Mouse (Mus musculus) lung, postnatal 36 days (tissue): ENCODE measurements around the gene Gfra1.

Source experiments
- DNase-seq: peaks from one replicate; pipeline ENCODE4 v3.0.0; 2022; ENCODE audit warnings: mixed read lengths

Gfra1 gene

DNA sequence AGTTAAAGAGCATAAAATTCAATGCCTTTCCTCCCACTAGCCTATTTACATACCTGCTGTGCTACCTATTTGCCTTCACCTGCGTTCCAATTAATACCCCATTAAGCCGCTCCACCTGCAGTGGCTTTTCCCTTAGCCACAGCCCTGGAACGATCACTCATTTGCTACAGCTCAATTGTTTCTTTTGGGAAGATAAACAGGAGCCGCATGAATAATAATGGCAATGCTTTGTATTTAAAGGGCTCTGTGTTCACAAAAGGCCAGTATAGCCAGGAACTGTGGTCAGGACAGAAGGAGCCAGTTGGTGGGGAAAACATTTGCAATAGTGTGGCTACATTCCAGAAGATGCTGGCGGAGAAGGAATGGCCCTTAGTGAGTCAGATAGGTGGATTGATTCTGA lies 141.1 kb downstream of the Gfra1 start:
- no peak for DNase-seq

DNA sequence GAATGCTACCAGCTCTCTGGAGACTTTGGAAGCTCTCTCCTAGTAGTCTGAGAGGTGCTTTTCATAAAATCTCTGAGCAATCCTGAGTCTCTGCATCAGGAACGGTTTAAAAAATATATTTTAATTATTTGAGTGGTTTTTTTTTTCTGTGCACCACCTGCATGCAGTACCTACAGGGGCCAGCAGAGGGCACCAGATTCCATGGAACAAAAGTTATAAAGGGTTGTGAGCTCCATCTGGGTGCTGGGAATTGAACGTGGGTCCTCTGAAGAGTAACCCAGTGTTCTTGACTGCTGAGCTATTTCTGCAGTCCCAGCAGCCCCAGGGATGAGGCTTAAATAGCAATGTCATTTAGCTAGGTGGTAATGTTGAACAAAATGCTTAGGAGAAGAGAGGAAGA lies 141.9 kb downstream of the Gfra1 start:
- DNase-seq, result no peak

DNA sequence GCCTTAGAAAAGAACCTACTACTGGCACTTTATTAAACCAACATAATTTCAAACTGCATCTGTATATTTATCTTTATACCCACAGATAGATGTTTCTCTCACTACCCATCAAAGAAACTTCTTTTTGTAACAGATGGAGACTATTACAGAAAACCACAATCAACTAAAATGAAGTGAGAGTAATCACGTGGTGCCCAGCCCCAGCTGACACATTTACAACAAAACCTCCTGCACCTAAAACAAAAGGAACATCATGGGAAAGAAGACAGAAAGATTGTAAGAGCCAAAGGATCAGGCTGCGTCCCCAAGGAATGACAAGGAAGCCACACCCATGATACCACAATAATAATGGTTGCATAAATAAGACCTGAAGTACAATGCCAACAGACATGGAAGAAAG lies 143.2 kb downstream of the Gfra1 start:
- DNase-seq, result no peak

GRCm38 (mm10) chr19:58310334-58311315 lies 145.1 kb downstream of the Gfra1 start:
- DNase-seq, result no peak

DNA sequence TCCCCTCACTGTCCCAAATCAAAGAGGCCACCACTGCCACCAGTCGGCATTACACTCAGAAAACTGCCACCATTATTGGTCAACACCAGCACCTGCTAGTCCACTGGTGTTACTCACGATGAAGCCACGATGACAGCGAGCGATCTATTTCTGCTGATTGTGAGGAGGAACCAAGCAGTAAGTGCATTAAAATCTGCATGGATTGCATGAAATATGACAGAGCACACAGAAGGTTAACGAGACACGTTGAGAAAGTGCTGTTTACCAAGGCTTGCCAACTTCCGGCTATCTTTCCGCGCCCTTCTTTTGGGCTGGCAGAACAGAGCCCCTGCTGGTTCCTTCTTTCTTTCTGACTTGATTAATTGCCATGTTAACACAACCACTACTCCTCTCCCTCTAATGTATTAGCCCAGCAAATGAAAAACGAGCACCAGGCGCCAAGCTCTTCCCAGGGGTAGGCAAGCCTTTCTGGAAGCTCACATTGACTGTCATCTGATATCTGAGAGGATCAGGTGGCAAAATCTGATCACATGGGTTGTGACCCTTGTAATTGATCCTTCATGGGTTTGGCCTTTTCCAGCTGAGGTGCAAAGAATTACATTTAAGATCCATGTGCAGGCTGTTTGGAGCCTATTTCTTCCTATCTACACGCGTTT lies 146.0 kb downstream of the Gfra1 start:
- DNase-seq, result no peak

DNA sequence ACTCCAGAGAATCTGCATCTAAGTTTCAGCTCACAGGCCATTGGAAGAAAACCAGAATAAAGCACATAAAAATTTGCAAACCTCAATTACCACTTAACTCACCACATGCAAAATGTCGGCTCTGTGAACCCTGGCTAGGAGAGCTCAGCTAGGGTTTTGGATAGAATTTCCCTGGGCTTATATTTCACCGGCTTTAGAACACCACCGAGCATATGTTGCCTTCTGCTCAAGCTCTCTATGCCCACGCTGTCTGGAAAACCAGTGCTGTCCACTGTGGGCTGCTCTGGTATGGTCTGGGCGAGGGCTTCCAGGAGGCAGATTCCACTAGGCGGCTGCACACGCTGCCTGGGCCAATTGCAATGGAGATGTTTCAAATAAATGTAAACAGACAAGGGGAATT lies 154.6 kb downstream of the Gfra1 start:
- no peak for DNase-seq

DNA sequence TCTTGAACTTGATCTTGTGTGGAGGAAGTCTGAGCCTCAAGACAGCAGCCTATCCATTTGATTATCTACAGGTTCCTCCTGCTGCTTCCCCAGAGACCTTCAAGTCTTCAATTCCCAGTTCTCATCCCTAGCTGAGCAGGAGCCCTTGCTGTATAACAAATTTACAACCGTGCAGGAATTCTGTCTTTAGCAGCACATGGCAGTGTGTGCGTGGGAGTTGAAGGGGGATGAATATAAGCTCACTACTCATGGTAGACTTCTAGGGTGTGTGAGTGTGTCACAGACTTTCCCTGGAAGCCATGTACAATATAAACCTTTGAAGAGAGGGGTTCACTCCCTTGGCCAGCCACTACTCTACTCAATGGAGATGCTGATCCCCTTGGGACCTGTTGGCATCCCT lies 157.8 kb downstream of the Gfra1 start:
- DNase-seq, result no peak

DNA sequence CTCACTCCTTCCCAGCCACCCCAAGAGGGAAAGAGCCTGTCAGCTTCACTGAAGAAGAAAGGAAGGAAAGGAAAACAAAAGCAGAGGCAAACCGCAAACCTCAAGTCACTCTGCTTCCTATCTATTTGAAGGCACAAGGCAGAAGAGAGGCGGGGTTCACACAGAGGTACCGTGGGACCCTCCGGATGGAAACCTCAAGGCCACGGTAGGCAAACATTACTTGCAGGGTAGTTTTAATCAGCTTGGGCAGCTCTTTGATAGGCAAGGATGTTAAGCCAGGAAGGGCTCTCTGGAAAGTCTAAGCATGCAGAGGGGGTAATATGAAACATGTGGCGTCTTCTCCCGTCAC lies 158.9 kb downstream of the Gfra1 start:
- DNase-seq, result no peak

DNA sequence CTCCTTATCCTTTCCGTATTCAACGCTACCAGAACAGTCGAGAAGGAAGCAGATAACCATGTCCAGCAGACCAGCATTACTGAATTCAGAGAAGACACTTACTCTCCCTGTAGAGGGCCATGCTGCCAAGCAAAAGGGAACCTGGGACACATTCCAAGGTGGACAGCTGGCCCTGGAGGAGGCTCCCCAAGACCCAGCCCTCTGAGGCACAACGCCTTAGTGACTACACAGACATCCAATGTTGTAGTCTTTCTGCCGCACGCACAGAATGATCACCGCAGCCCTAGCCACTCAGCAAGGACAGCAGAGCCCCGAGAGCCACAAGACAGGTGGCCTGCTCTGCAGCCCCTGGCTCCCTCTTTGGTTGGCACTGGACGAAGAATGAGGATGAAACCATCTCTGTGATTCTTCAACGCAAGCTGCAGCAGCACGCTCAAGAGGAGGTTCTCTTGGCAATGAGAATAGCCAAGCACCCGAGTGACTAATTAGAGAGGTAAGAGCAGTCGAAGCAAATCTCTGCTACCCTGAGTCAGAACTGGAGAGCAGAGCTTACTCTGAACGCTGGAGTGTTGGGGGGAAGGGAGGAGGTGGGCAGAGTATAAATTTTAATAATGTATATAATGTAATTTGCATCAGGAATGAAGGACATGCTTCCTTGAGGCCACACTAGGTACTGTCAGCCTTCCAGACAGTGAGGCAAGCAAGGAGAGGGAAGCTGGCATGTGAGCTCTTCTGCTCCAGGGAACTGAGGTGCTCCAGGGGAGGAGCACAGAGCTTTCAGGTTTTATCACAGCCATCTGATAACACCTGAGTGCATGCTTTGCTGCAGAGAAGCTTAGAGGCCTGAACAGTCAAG lies 159.5 kb downstream of the Gfra1 start:
- DNase-seq, result no peak

DNA sequence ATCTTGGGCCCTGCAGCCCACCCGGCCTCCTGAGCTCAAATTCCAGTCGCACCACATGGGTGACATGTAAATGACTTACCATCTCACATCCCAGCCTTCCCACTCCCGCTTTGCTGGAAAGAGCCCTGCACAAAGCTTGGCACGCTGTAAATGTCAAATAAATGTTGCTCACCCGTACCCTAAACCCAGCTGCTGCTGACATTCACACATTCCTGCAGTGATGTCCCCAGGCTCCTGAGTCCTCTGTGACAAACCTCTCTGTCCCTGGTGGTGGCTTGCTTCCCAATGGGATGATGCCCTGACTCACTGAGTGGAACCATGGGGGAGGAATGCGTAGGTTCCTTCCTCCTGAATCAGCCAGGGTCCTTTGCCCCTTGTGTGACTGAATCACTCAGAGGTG lies 167.6 kb downstream of the Gfra1 start:
- no peak for DNase-seq

DNA sequence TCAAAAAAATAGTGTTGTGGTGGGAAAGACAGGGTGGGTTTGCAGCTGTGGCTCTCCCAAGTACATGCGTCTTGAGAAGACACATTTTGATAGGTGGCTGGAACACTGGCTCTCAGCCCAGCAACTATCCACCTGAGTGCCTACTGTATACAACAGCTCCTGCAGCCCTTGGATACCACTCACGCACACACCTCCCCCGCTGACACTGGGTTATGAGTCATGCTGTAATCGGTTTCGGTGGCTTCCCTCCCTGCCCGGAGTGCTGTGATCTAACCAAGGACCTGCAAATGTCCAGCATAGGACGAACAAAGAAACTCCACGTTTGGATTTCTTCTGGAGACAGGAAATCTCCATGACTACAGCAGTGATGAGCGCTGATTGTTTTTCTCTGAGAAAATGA lies 180.4 kb downstream of the Gfra1 start:
- DNase-seq, result peak; percentile 13

GRCm38 (mm10) chr19:58271815-58272214 lies 183.9 kb downstream of the Gfra1 start:
- peak; percentile 4 for DNase-seq

DNA sequence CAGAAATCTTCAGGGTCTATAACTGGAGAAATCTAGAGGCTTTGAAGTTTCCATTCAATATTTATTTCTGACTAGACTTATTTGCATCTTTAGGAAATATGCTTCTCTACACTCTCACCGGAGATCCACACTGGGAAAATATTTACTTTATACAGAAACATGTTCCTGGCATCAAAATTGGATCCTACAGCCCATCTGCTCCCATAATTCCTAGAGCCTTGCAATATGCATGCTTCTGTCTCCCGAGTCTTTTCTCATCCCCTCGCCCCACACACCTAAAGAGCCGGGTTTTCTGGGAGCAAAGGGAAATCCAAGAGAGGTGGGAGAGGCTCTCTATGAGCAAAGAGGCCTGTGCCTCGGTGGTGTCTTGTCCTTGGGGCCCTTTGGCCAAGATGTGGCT lies 184.9 kb downstream of the Gfra1 start:
- DNase-seq, result no peak

DNA sequence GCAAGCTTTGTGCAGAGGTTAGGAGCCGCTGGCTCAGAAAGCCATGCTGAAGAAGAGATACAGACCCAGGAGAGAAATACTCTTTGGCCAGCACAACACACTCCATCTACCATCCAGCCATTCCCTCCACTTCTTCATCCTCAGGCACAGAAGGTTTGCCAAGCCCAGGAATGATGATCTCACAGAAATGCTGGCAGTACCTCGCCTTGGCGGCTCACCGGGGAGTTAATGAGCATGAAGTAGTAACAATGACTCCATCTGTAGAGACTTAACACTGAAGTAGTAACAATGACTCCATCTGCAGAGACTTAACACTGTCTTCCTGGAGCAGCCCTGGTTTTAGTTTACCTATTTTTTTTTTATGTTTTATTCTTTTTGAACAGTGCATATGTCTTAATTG lies 187.2 kb downstream of the Gfra1 start:
- DNase-seq, result no peak

DNA sequence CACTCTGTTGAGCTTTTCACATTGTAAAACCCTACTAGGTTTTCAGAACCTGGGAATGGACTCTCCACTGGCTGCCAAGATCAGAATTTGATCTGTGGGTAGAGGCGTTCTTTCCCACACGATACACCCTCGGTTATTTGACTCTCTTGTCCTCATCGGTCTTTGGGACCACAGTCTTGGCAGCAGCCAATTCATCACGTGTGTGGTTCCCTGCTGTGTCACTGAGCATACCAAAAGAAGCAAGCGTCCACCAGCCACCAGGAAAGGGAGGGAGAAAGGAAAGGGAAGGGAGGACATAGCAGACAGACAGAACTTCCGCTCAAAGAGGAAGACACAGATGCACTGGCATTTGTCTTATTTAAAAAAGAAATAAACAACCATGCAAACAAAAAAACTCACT lies 189.1 kb downstream of the Gfra1 start:
- DNase-seq, result peak; percentile 16

DNA sequence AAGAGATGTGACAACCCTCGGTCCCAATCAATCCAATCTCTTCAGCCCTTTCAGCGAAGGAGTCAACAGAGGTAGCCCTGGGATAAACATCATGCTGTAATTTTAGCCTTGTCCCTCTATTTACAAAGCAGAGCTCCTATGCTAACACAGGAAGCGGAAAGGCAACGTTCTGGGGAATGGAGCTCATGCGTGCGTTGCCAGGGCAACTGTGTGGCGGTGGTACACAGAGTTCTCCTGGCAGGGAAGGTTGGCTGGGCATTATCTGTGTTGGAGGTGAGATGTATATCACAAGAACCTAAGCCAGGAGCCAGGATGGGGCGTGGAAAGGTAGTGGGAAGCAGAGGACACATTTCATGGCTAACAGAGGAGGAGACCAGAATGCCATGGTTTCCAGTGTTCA lies 194.8 kb downstream of the Gfra1 start:
- DNase-seq, result peak; percentile 15

- DNase-seq, result peak; percentile 48
Measured at GRCm38 (mm10) chr19:58259250-58259649, 196.5 kb downstream of the Gfra1 start.

- DNase-seq, result no peak
Measured at GRCm38 (mm10) chr19:58256485-58256884, 199.2 kb downstream of the Gfra1 start.

DNA sequence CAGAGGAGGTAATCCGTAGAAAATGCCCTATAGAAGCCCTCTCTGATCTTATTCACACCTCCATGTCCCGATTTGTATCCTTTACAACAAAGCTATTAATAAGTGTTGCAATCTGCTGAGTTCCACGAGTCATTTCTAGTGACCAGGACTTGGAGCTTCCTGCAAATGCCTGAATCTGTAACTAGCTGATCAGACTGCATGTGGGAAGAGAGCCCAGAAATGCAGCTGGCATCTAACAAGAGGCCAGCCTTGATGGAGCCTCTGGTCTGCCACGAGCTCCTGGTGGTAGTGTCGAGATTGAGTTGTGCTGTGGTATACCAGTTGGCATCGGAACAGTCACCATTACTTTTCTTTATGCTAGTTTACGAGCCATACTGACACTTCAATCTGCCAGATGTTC lies 200.3 kb downstream of the Gfra1 start:
- no peak for DNase-seq

- no peak for DNase-seq
Measured at GRCm38 (mm10) chr19:58254172-58254571, 201.5 kb downstream of the Gfra1 start.

DNA sequence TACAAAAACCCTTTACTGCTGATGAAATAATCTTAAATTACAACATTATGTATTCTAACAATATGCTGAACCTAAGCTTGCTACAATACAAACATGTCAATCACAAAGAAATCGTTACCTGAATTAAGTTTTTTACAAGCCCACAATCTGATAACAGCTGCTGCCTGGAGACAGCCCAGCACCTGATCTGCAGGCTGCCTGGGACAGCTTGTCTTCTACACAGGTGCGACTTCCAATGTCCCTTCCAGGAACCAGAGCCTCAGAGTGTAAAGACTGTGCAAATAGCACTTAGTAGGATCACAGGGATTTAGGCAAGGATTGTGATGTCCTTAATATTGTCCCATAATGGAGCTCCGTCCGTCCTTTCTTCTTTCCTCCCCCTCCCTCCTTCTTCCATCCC lies 204.0 kb downstream of the Gfra1 start:
- DNase-seq, result no peak

GRCm38 (mm10) chr19:58251095-58251494 lies 204.6 kb downstream of the Gfra1 start:
- DNase-seq, result no peak

DNA sequence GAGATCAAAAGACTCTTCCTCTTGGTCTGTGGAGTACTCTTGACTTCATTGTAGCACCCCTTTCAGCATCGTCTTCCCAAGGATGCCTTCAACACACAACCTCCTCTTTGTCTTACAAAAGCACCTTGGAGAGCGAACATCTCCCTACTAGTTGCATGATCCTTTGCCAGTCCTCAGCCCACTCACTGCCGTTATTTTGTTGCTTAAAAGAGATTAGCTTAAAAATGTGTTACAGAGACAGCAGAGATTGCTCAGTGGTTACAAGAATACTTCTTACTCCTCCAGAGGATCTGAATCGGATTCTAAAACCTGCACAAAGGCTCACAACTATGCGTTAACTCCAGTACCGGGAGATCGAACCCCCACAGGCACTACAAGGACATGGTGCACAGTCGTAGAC lies 205.5 kb downstream of the Gfra1 start:
- DNase-seq, result no peak
